ENCODE assay signal across 15 mouse cellular contexts in the genomic region with DNA sequence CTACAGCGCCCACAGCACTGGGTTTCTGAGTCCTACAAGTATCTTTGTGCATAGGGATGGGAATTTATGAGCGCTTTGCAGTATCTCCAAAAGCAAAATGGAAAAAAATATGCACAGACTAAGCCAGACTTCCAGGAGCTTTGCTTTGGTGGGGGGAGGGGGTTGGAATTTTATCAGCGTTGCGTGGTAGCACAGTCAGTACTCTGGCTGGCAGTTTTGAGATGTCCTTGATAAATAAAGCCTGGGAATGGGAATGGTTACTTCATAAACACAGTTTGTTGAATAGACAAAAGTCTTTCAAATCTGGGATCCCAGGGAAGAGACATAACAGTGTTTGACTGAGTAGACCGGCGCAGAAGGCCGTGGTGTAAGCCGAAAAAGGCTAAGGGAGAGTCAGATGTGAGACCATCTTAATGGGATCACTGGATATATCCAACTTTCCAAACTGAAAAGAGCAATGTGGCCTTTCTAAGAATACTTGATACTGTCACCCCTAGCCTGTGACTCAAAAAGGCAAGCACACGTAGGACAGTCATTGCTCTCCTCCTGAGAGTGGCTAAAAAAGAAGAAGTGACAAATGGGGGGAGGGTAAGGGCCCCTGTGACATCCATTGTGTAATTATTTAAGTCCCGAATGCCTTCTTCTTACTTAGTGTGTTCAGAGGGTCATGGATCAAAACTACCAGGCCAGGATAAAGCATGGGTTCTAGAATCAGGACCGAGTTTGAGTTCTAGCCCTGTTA. TPM values are rescaled to one million over a fixed set of nuclear protein-coding genes. Genes with fewer than 3 reads are reported as not detected.
DNase-seq lines count a peak whose midpoint lies in the region; ATAC-seq and TF ChIP-seq lines count a peak whose summit lies in the region.
"Had no signal": no experiment of that assay in that cellular context is flagged by ENCODE, and none has a peak within 500 bp of the region (broad histone marks: within the 10 kb centered on the region; RNA-seq: fewer than 3 reads in every experiment).

No protein-coding gene starts in this region.

- no peak for TF ChIP-seq CTCF in CH12.LX (conservative IDR thresholded peaks at IDR 0.05 in 1 of 2, IDR thresholded peaks at IDR 0.05 in 1 of 2; ENCODE audit: low read depth in 2 of 2, low read length in 2 of 2)
- TF ChIP-seq CTCF in bone marrow, adult 2 months (IDR thresholded peaks at IDR 0.05; ENCODE audit: control insufficient read depth, insufficient read depth, low read length) = no peak

- peak overlapping the region in 1 of 3 experiments; percentile 17 for H3K4me3 ChIP-seq in CH12.LX (replicated peaks in 1 of 3; ENCODE audit: low read depth in 2 of 3, low read length in 2 of 3, poor library complexity in 1 of 3)
- no peak overlapping the region for H3K4me3 ChIP-seq in bone marrow, adult 2 months (replicated peaks; ENCODE audit: control insufficient read depth, low read depth, low read length)
- H3K4me3 ChIP-seq in embryonic facial prominence, embryonic 10.5 days = no peak overlapping the region
- H3K4me3 ChIP-seq: kidney, embryonic 15.5 days; limb, embryonic 10.5 days; neural tube, embryonic 15.5 days; stomach, embryonic 15.5 days had no signal

- ATAC-seq in megakaryocyte, adult 5-6 weeks (ENCODE audit: poor library complexity, severe bottlenecking) = peak; percentile 83
- ATAC-seq: inflammation-experienced regulatory T-cells, adult 6 months had no signal

- no peak for TF ChIP-seq POLR2A in CH12.LX (IDR thresholded peaks at IDR 0.05; ENCODE audit: low read depth, low read length)
- TF ChIP-seq POLR2A in bone marrow, adult 2 months (IDR thresholded peaks at IDR 0.05; ENCODE audit: borderline replicate concordance, control insufficient read depth, low read depth, low read length) = no peak

- H3K27me3 ChIP-seq in CH12.LX (replicated peaks) = no peaks in the 10 kb centered on the region
- H3K27me3 ChIP-seq in embryonic facial prominence, embryonic 10.5 days (replicated peaks; ENCODE audit: low read depth, poor library complexity, severe bottlenecking) = 0 out of 2 replicates have a peak, but pooled peaks cover 3% of the 10 kb centered on the region
- H3K27me3 ChIP-seq: neural tube, embryonic 15.5 days; stomach, embryonic 15.5 days had no signal

- dilution Hi-C loops in CH12.LX (cut with MboI; ENCODE audit: extremely low pct_ligation_motif_present, extremely low pct_unique_long_range_greater_than_20kb, low sequenced_read_pairs) = loop anchor here (25.0 kb wide), 1 partner anchor 97 kb away; no protein-coding TSS in a partner anchor

- peak overlapping the region; percentile 38 for H3K27ac ChIP-seq in CH12.LX (ENCODE audit: insufficient read depth, low read depth)
- peak overlapping the region; percentile 30 for H3K27ac ChIP-seq in bone marrow, adult 2 months (ENCODE audit: control insufficient read depth, insufficient read depth, low read depth, low read length, poor library complexity)
- H3K27ac ChIP-seq in embryonic facial prominence, embryonic 10.5 days (replicated peaks) = no peak overlapping the region; the same call in 1 of the 2 replicates
- H3K27ac ChIP-seq: kidney, embryonic 15.5 days; limb, embryonic 10.5 days; neural tube, embryonic 15.5 days; stomach, embryonic 15.5 days had no signal

- in situ Hi-C loops in CH12.LX (cut with MboI; ENCODE audit: low pct_ligation_motif_present, low pct_unique_long_range_greater_than_20kb, low sequenced_read_pairs) = no loop called here

- H3K9ac ChIP-seq in CH12.LX (ENCODE audit: insufficient read depth, low read depth) = peak overlapping the region; percentile 62
- H3K9ac ChIP-seq: kidney, embryonic 15.5 days; neural tube, embryonic 15.5 days; stomach, embryonic 15.5 days had no signal

- peak; percentile 9 for TF ChIP-seq RAD21 in CH12.LX (IDR thresholded peaks at IDR 0.05; ENCODE audit: low read depth, low read length)

- peak; percentile 24 to 33 for DNase-seq in layer of hippocampus, postnatal 36 days
- DNase-seq in layer of hippocampus, postnatal 14 days (ENCODE audit: low spot score in 2 of 2) = no peak
- peak; percentile 92 for DNase-seq in CH12.LX (ENCODE audit: extremely low read depth)
- DNase-seq in urinary bladder, postnatal 10 days (ENCODE audit: low spot score) = no peak
- no peak for DNase-seq in gastrocnemius, postnatal 25 days
- no peak for DNase-seq in embryonic facial prominence, embryonic 10.5 days (ENCODE audit: low spot score)
- DNase-seq: cerebellum, adult 11 months; embryo, embryonic 11 days had no signal

- peaks cover 12 to 57% of the 10 kb centered on the region in 2 experiments for H3K4me1 ChIP-seq in CH12.LX (ENCODE audit: control insufficient read depth in 1 of 2, insufficient read depth in 2 of 2)
- peaks cover 11% of the 10 kb centered on the region; the same call in 1 of the 2 replicates for H3K4me1 ChIP-seq in bone marrow, adult 2 months (ENCODE audit: control insufficient read depth, insufficient read depth, low read length)
- H3K4me1 ChIP-seq in embryonic facial prominence, embryonic 10.5 days = peaks cover 15% of the 10 kb centered on the region
- H3K4me1 ChIP-seq: stomach, embryonic 15.5 days had no signal

- peak overlapping the region; percentile 81 for H3K4me2 ChIP-seq in CH12.LX (ENCODE audit: insufficient read depth, low read depth, poor library complexity, severe bottlenecking)
- H3K4me2 ChIP-seq: kidney, embryonic 15.5 days; neural tube, embryonic 15.5 days; stomach, embryonic 15.5 days had no signal

- peaks cover 10% of the 10 kb centered on the region for H3K79me2 ChIP-seq in CH12.LX (replicated peaks; ENCODE audit: control insufficient read depth, extremely low read depth, insufficient read depth, poor library complexity, severe bottlenecking)

- H3K36me3 ChIP-seq in CH12.LX (replicated peaks in 1 of 2; ENCODE audit: control insufficient read depth in 1 of 2, insufficient read depth in 1 of 2, low read length in 1 of 2) = peaks cover 29 to 33% of the 10 kb centered on the region in 2 experiments
- no peaks in the 10 kb centered on the region for H3K36me3 ChIP-seq in embryonic facial prominence, embryonic 10.5 days (replicated peaks)
- H3K36me3 ChIP-seq: kidney, embryonic 15.5 days; limb, embryonic 10.5 days; neural tube, embryonic 15.5 days; stomach, embryonic 15.5 days had no signal

- TF ChIP-seq EP300 in CH12.LX (IDR thresholded peaks at IDR 0.05; ENCODE audit: low read length) = peak; percentile 92

- H3K9me3 ChIP-seq in CH12.LX (replicated peaks; ENCODE audit: low read length) = no peaks in the 10 kb centered on the region
- H3K9me3 ChIP-seq in embryonic facial prominence, embryonic 10.5 days = no peaks in the 10 kb centered on the region
- H3K9me3 ChIP-seq: kidney, embryonic 15.5 days; limb, embryonic 10.5 days; neural tube, embryonic 15.5 days; stomach, embryonic 15.5 days had no signal

- 72% methylated on average over 11 of the region's 11 CpGs for WGBS in bone marrow, adult 2 months
- 93% methylated on average over 11 of the region's 11 CpGs for WGBS in embryonic facial prominence, embryonic 10.5 days

TF ChIP-seq in CH12.LX, 34 proteins besides CTCF, POLR2A, EP300 and RAD21 (continues in another document):
- no peak for TF ChIP-seq POLR2AphosphoS2 (IDR thresholded peaks at IDR 0.05; ENCODE audit: low read depth, low read length)
- TF ChIP-seq ZMIZ1 (IDR thresholded peaks at IDR 0.05; ENCODE audit: low read depth, low read length) = no peak; the same call in 1 of the 2 replicates
- no peak for TF ChIP-seq PAX5 (IDR thresholded peaks at IDR 0.05; ENCODE audit: low read length)
- TF ChIP-seq SMC3 (IDR thresholded peaks at IDR 0.05; ENCODE audit: low read depth, low read length) = no peak; the same call in 1 of the 2 replicates
- TF ChIP-seq E2F4 (IDR thresholded peaks at IDR 0.05; ENCODE audit: insufficient replicate concordance, low read depth, low read length) = no peak
- peak; percentile 95 for TF ChIP-seq MEF2A (IDR thresholded peaks at IDR 0.05; ENCODE audit: borderline replicate concordance, low read depth, low read length)
- TF ChIP-seq HCFC1 (IDR thresholded peaks at IDR 0.05; ENCODE audit: low read depth, low read length) = 0 out of 2 replicates have a peak, but pooled peaks have one; percentile 36
- TF ChIP-seq USF2 (conservative IDR thresholded peaks at IDR 0.05; ENCODE audit: low read depth, low read length) = no peak
- no peak for TF ChIP-seq NELFE (IDR thresholded peaks at IDR 0.05; ENCODE audit: low read depth, low read length)
- TF ChIP-seq TCF12 (IDR thresholded peaks at IDR 0.05; ENCODE audit: low read depth, low read length) = peak; percentile 86
- peak; percentile 37; the same call in 1 of the 2 replicates for TF ChIP-seq MAX (IDR thresholded peaks at IDR 0.05; ENCODE audit: low read length)
- no peak for TF ChIP-seq USF1 (IDR thresholded peaks at IDR 0.05; ENCODE audit: low read depth, low read length)
- no peak for TF ChIP-seq ELF1 (IDR thresholded peaks at IDR 0.05; ENCODE audit: low read depth, low read length)
- peak; percentile 94 for TF ChIP-seq BHLHE40 (IDR thresholded peaks at IDR 0.05; ENCODE audit: low read depth, low read length)
- peak; percentile 42; the same call in 1 of the 2 replicates for TF ChIP-seq SIN3A (IDR thresholded peaks at IDR 0.05; ENCODE audit: low read length)
- TF ChIP-seq UBTF (IDR thresholded peaks at IDR 0.05; ENCODE audit: low read depth, low read length) = no peak
- TF ChIP-seq IRF4 (IDR thresholded peaks at IDR 0.05; ENCODE audit: low read depth, low read length) = peak; percentile 96
- peak; percentile 76; the same call in 1 of the 2 replicates for TF ChIP-seq MYC (IDR thresholded peaks at IDR 0.05; ENCODE audit: low read depth, low read length)
- TF ChIP-seq ZC3H11A (IDR thresholded peaks at IDR 0.05; ENCODE audit: low read depth, low read length) = no peak
- peak; percentile 49; the same call in 1 of the 2 replicates for TF ChIP-seq TBP (conservative IDR thresholded peaks at IDR 0.05; ENCODE audit: low read depth, low read length)
- peak; percentile 84 for TF ChIP-seq JUND (conservative IDR thresholded peaks at IDR 0.05; ENCODE audit: low read depth, low read length)
- peak; percentile 85 for TF ChIP-seq JUN (IDR thresholded peaks at IDR 0.05; ENCODE audit: insufficient read depth, low read depth, low read length)
- no peak for TF ChIP-seq NRF1 (IDR thresholded peaks at IDR 0.05; ENCODE audit: low read depth, low read length)

RNA-seq across cellular contexts. Expression of a gene that starts 35.5 kb away (rescaled TPM):
- total RNA-seq in layer of hippocampus, postnatal 36 days (2021) = 10 to 100 TPM; 32.6 to 33.5 TPM
- 10 to 100 TPM; 32.7 to 33.0 TPM for total RNA-seq in layer of hippocampus, postnatal 14 days (2021)
- total RNA-seq in CH12.LX (2012; rRNA removed) = 33.0 and 38.4 TPM in 2 replicates
- total RNA-seq in CH12.LX (2014; rRNA removed) = 31.2 and 34.4 TPM in 2 replicates
- polyA plus RNA-seq in CH12.LX (2012; ENCODE audit: insufficient read length, low read depth) = 26.6 and 27.6 TPM in 2 replicates
- polyA plus RNA-seq in bone marrow, adult 2 months (2011; ENCODE audit: insufficient read depth, insufficient read length, low replicate concordance, missing spikeins) = 4.2 and 16.4 TPM in 2 replicates
- 38.6 and 47.9 TPM in 2 replicates for total RNA-seq in megakaryocyte, adult 5-6 weeks (2015)
- 29.9 and 33.5 TPM in 2 replicates for total RNA-seq in megakaryocyte, adult 5-6 weeks (2017)
- under 1 TPM; 0.61 to 0.75 TPM for total RNA-seq in gastrocnemius, postnatal 25 days (2021)
- 1.1 and 1.3 TPM in 2 replicates for polyA plus RNA-seq in embryonic facial prominence, embryonic 10.5 days (2016; fragmentation: Nextera tagmentation; extraction: Ambion mirVana)

Comparison
In these comparisons a context has a peak if more than half of its experiments do, and no peak if none do; other contexts are left out.
1. DNase-seq: peak in layer of hippocampus, postnatal 36 days (2 of 2) and CH12.LX (single experiment); none in layer of hippocampus, postnatal 14 days (0 of 2), urinary bladder, postnatal 10 days (single experiment), gastrocnemius, postnatal 25 days (single experiment) and embryonic facial prominence, embryonic 10.5 days (single experiment).
2. RNA of a gene that starts 35.5 kb away (total RNA-seq): 29.9 to 47.9 TPM in megakaryocyte, adult 5-6 weeks, 31.2 to 38.4 TPM in CH12.LX, 32.6 to 33.5 TPM in layer of hippocampus, postnatal 36 days and 32.7 to 33.0 TPM in layer of hippocampus, postnatal 14 days; 0.61 to 0.75 TPM in gastrocnemius, postnatal 25 days; every median in the first group is over 10 times any median in the second.